Mouse (Mus musculus): ENCODE data around the gene Ehmt2. TPM values are rescaled to one million over a fixed set of nuclear protein-coding genes. Genes with fewer than 3 reads are reported as not detected.
A peak's percentile ranks its signal among the peaks of the same experiment; 100 is the strongest.

Gene Ehmt2
- polyA plus RNA-seq, 1 experiment, result 6.4 TPM

DNA sequence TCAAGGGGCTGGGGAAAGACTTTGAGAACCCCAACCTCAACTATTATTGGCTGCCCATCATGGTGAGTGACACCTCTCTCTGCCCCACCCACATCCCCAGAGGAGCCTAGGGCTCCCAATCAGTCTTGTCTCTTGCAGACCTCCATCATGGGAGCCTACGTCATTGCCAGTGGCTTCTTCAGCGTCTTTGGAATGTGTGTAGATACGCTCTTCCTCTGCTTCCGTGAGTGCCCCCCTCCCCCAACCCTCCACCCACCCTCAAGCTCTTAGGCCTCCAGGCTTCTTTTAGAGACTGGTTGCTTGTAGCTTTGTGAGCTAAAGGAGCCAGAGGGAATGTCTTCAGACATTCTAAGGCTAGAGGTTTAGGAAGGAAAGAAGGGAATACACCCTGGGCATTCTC is 30.6 kb downstream of the Ehmt2 start:
- H3K4me1 ChIP-seq (ENCODE audit: control insufficient read depth), result peaks cover 15% of the 10 kb centered on the region
- no peaks in the 10 kb centered on the region for H3K9me3 ChIP-seq (ENCODE audit: control insufficient read depth, low read length)
- H3K27me3 ChIP-seq (ENCODE audit: control insufficient read depth), result no peaks in the 10 kb centered on the region
- no peaks in the 10 kb centered on the region for H3K36me3 ChIP-seq (ENCODE audit: control insufficient read depth)
- H3K4me3 ChIP-seq (replicated peaks), result no peak overlapping the region
- TF ChIP-seq GATA1 (IDR thresholded peaks at IDR 0.05; ENCODE audit: low read length) (no peak), TAL1 (IDR thresholded peaks at IDR 0.05; ENCODE audit: low read length) (no peak)

DNA sequence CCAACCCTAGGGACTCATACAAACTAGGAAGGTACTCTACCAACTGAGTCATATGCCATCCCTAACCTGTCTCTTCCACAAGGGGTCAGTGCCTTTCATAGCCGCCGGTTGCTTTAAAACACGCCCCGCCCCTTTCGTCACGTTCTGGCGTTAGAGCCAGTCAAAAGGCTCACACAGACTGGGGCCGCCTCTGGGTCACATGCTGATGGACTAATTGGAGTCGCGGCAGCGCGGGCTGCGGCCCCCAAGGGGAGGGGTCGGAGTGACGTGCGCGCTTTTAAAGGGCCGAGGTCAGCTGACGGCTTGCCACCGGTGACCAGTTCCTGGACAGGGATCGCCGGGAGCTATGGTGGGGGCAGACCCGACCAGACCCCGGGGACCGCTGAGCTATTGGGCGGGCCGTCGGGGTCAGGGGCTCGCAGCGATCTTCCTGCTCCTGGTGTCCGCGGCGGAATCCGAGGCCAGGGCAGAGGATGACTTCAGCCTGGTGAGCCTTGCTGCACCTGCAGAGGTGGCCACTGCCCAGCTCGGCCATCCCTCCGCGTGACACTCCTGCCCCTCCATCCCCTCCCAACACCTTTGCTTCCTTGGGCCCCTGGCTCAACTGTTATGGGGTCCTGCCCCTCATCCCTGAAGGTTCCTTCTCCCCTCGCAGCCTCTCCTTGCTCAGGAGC is 32.9 kb downstream of the Ehmt2 start, which contains the start of gene Neu1:
Gene Neu1 (plus strand): TSS at position 193 of the 674 bp plus-strand sequence.
- no peak for TF ChIP-seq TAL1 (IDR thresholded peaks at IDR 0.05; ENCODE audit: low read length)
- TF ChIP-seq GATA1 (IDR thresholded peaks at IDR 0.05; ENCODE audit: low read length), result no peak
- Histone ChIP-seq H3K4me3 (replicated peaks) (peak within 1 kb of the TSS; percentile 68), H3K27me3 (ENCODE audit: control insufficient read depth) (no peaks in the 10 kb centered on the region), H3K9me3 (ENCODE audit: control insufficient read depth, low read length) (no peaks in the 10 kb centered on the region), H3K4me1 (ENCODE audit: control insufficient read depth) (peaks cover 18% of the 10 kb centered on the region), H3K36me3 (ENCODE audit: control insufficient read depth) (peaks cover 5% of the 10 kb centered on the region)

DNA sequence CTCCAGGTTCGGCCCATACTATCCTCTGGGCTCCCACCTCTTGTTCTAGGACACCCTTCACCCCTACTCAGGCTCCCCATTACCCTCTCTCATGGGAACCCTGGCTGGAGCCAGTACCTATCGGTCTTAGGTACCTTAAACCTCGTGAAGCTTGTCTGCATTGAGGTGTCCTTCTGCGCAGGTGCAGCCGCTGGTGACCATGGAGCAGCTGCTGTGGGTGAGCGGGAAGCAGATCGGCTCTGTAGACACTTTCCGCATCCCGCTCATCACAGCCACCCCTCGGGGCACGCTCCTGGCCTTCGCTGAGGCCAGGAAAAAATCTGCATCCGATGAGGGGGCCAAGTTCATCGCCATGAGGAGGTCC is 33.4 kb downstream of the Ehmt2 start:
- peak overlapping the region; percentile 68 for H3K4me3 ChIP-seq (replicated peaks)
- no peaks in the 10 kb centered on the region for H3K27me3 ChIP-seq (ENCODE audit: control insufficient read depth)
- no peaks in the 10 kb centered on the region for H3K9me3 ChIP-seq (ENCODE audit: control insufficient read depth, low read length)
- H3K36me3 ChIP-seq (ENCODE audit: control insufficient read depth), result peaks cover 5% of the 10 kb centered on the region
- peaks cover 18% of the 10 kb centered on the region for H3K4me1 ChIP-seq (ENCODE audit: control insufficient read depth)
- TF ChIP-seq GATA1 (IDR thresholded peaks at IDR 0.05; ENCODE audit: low read length) (no peak), TAL1 (IDR thresholded peaks at IDR 0.05; ENCODE audit: low read length) (no peak)

DNA sequence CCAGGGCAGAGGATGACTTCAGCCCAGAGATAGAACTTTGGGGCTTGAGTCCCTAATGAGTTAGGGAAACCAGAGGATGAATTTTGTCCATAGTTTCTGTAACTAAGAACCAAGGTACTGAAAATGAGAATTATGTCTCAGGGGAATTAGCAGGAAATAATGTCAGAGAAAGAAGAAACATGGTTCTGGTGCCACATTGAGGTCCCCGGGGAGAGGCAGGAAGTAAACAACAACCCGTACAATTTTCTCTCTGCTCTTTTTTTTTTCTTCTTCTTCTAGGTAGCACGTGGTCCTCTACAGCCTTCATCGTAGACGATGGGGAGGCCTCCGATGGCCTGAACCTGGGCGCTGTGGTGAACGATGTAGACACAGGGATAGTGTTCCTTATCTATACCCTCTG is 34.0 kb downstream of the Ehmt2 start:
- Histone ChIP-seq H3K27me3 (ENCODE audit: control insufficient read depth) (no peaks in the 10 kb centered on the region), H3K36me3 (ENCODE audit: control insufficient read depth) (peaks cover 5% of the 10 kb centered on the region), H3K9me3 (ENCODE audit: control insufficient read depth, low read length) (no peaks in the 10 kb centered on the region), H3K4me1 (ENCODE audit: control insufficient read depth) (peaks cover 18% of the 10 kb centered on the region), H3K4me3 (replicated peaks) (peak overlapping the region; percentile 68)
- TF ChIP-seq GATA1 (IDR thresholded peaks at IDR 0.05; ENCODE audit: low read length) (no peak), TAL1 (IDR thresholded peaks at IDR 0.05; ENCODE audit: low read length) (no peak)

DNA sequence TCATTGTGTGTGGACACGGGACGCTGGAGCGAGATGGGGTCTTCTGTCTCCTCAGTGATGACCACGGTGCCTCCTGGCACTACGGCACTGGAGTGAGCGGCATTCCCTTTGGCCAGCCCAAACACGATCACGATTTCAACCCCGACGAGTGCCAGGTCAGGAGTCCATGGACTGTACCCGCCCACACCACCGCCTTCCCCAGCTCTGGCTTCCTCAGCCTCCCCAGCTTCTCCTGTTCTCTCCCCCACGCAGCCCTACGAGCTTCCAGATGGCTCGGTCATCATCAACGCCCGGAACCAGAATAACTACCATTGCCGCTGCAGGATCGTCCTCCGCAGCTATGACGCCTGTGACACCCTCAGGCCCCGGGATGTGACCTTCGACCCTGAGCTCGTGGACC is 35.8 kb downstream of the Ehmt2 start:
- TF ChIP-seq TAL1 (IDR thresholded peaks at IDR 0.05; ENCODE audit: low read length) (no peak), GATA1 (IDR thresholded peaks at IDR 0.05; ENCODE audit: low read length) (no peak)
- H3K4me3 ChIP-seq (replicated peaks), result no peak overlapping the region
- H3K36me3 ChIP-seq (ENCODE audit: control insufficient read depth), result peaks cover 5% of the 10 kb centered on the region
- no peaks in the 10 kb centered on the region for H3K9me3 ChIP-seq (ENCODE audit: control insufficient read depth, low read length)
- H3K4me1 ChIP-seq (ENCODE audit: control insufficient read depth), result peaks cover 18% of the 10 kb centered on the region
- H3K27me3 ChIP-seq (ENCODE audit: control insufficient read depth), result no peaks in the 10 kb centered on the region

DNA sequence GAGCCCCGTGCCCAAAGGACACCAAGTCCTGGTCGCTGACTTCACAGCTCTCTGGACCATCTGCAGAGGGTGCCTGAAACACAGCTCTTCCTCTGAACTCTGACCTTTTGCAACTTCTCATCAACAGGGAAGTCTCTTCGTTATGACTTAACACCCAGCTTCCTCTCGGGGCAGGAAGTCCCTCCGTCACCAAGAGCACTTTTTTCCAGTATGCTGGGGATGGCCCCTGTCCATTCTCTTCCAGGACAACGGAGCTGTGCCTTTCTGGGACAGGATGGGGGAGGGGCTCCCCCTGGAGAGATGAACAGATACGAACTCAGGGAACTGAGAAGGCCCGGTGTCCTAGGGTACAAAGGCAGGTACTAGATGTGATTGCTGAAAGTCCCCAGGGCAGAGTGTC is 36.6 kb downstream of the Ehmt2 start:
- no peaks in the 10 kb centered on the region for H3K27me3 ChIP-seq (ENCODE audit: control insufficient read depth)
- peaks cover 18% of the 10 kb centered on the region for H3K4me1 ChIP-seq (ENCODE audit: control insufficient read depth)
- peaks cover 5% of the 10 kb centered on the region for H3K36me3 ChIP-seq (ENCODE audit: control insufficient read depth)
- no peaks in the 10 kb centered on the region for H3K9me3 ChIP-seq (ENCODE audit: control insufficient read depth, low read length)
- no peak overlapping the region for H3K4me3 ChIP-seq (replicated peaks)
- TF ChIP-seq TAL1 (IDR thresholded peaks at IDR 0.05; ENCODE audit: low read length) (no peak), GATA1 (IDR thresholded peaks at IDR 0.05; ENCODE audit: low read length) (no peak)

DNA sequence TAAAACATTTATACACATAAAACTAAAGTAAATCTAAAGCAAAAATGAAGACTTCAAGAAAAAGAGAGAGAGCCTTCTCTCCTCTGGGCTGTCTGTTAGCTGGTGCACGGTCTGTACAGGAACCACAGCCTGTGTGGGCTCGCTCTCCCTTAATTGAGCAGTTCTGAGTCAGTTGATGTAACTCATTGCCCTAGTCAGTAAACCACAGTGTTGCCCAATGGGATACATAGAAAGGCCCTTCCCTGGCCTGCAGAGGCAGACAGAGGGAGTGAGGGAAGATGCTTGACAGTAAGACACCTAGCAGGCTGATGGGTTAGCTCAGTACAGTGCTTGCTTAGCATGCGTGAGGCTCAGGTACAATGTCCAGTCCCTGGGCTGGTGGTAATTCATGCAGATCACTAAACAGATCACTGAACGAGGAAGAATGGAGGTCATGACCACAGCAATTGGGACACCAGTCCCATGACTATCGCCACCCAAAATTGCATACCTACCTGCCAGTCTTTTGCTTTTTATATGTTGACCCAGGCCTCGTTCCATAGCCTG is 39.8 kb downstream of the Ehmt2 start:
- H3K27me3 ChIP-seq (ENCODE audit: control insufficient read depth), result no peaks in the 10 kb centered on the region
- H3K4me3 ChIP-seq (replicated peaks), result no peak overlapping the region
- no peak for TF ChIP-seq TAL1 (IDR thresholded peaks at IDR 0.05; ENCODE audit: low read length)
- TF ChIP-seq GATA1 (IDR thresholded peaks at IDR 0.05; ENCODE audit: low read length), result no peak

DNA sequence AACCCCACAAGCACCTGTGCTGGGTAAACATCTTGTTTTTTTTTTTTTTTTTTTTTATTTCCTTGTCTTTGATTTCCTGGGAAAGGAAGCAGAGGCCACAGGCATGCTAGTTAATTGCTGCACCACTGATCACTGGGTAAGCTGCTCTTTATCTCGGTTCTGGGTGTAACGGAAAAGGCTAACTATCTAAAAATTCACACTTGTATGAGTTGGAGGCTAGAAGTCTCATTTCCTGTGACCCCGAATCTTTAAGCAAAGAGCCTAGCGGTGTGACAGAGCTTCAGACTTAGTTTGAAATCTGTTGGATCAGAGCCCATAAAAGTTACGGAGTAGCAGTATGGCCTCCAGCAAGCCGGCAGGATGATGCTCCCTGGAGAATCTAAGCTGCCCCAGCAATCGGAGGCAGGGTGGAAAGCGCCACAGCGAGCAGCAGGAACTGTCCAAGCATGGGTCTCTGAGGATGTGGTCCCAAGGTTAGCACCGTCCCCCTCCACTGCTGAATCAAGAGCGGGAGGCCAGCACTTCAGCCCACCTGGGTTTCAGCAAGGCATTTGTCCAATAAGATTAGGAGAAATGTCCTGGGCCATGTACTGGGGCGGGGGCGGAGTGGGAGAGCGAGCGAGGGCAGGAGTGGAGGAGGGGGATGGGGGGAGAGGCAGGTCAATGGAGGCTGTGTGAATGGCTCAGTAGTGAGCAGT is 43.2 kb downstream of the Ehmt2 start:
- Histone ChIP-seq H3K27me3 (ENCODE audit: control insufficient read depth) (no peaks in the 10 kb centered on the region), H3K36me3 (ENCODE audit: control insufficient read depth) (no peaks in the 10 kb centered on the region), H3K9me3 (ENCODE audit: control insufficient read depth, low read length) (no peaks in the 10 kb centered on the region), H3K4me1 (ENCODE audit: control insufficient read depth) (peaks cover 10% of the 10 kb centered on the region), H3K4me3 (replicated peaks) (peak overlapping the region; percentile 49)
- TF ChIP-seq GATA1 (IDR thresholded peaks at IDR 0.05; ENCODE audit: low read length), result no peak
- no peak for TF ChIP-seq TAL1 (IDR thresholded peaks at IDR 0.05; ENCODE audit: low read length)

More for the DNA sequence above, 39.8 kb downstream of the Ehmt2 start:
- Histone ChIP-seq H3K9me3 (ENCODE audit: control insufficient read depth, low read length) (no peaks in the 10 kb centered on the region), H3K4me1 (ENCODE audit: control insufficient read depth) (peaks cover 13% of the 10 kb centered on the region), H3K36me3 (ENCODE audit: control insufficient read depth) (peaks cover 5% of the 10 kb centered on the region)

DNA sequence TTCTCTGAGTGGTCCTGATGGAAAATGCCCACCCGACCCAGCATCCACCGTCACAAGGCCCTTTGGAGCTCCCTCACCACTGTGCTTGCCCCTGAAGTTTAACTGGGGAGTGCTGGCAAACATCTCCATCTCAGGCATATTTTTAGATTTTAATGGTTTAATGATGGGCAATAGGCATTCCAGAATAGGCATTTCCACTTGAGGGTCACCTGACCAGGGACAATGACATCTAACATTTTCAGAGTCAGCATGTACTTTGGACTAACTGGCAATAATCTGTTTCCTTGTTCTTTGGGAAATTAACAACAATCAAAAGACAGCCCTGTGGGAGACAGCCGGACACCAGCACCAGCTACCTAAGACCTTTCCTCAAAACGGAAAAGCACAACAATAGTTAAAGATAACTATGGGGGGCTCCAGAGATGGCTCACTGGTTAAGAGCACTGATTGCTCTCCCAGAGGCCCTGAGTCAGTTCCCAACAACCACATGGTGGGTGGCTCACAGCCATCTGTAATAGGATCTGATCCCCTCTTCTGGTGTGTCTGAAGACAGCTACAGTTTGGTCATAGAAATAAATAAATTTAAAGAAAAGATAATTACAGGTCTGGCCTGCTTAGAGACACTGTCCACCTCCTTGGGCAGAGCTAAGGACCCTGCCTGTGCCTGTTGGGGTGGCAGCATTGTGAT is 45.0 kb downstream of the Ehmt2 start:
- Histone ChIP-seq H3K9me3 (ENCODE audit: control insufficient read depth, low read length) (no peaks in the 10 kb centered on the region), H3K27me3 (ENCODE audit: control insufficient read depth) (no peaks in the 10 kb centered on the region), H3K4me3 (replicated peaks) (no peak overlapping the region), H3K36me3 (ENCODE audit: control insufficient read depth) (no peaks in the 10 kb centered on the region), H3K4me1 (ENCODE audit: control insufficient read depth) (peaks cover 10% of the 10 kb centered on the region)
- no peak for TF ChIP-seq GATA1 (IDR thresholded peaks at IDR 0.05; ENCODE audit: low read length)
- TF ChIP-seq TAL1 (IDR thresholded peaks at IDR 0.05; ENCODE audit: low read length), result no peak

All from erythroblast, embryonic 14.5 days (primary cell).